Mouse (Mus musculus) myocyte (in vitro differentiated cells): ENCODE results near the gene Rps6kc1.

Experiments
- E2F4 ChIP-seq: IDR thresholded peaks from one replicate; pipeline ENCODE4 v1.6.1; 2011; ENCODE audit warnings: mild to moderate bottlenecking, control low read depth, moderate library complexity; ENCODE audit not compliant: insufficient read depth
- POLR2A ChIP-seq: IDR thresholded peaks from one replicate; pipeline ENCODE4 v1.6.1; 2011; ENCODE audit warnings: low read depth, mild to moderate bottlenecking, control low read depth, moderate library complexity; ENCODE audit not compliant: insufficient read length
- SRF ChIP-seq: IDR thresholded peaks from one replicate; pipeline ENCODE4 v1.6.1; 2011; ENCODE audit warnings: low read depth; ENCODE audit not compliant: control insufficient read depth, insufficient read length
- TCF12 ChIP-seq: IDR thresholded peaks from one replicate; pipeline ENCODE4 v1.6.1; 2011; ENCODE audit warnings: mild to moderate bottlenecking, control low read depth; ENCODE audit not compliant: poor library complexity, insufficient read depth, severe bottlenecking
- USF1 ChIP-seq: IDR thresholded peaks from one replicate; pipeline ENCODE4 v1.6.1; 2011; ENCODE audit warnings: low read depth, mild to moderate bottlenecking, control low read depth, moderate library complexity

DNA sequence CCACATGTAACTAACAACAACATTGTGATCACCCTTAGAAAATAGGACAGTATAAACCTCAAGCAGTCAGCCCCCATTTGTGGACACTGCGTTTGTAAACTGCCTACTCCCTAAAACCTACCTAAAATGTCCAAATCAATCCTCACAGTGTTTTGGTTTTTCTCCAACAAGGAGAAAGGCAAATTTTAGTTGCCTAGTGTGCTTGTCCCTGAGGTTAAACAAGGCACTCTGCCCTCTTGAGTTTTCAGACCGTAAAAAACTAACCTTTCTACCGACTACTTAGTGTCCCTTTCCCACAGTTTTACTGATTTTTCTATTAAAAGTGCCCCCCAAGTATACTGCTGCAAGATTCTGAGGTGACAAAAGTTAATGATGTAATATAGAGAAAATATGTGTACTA lies 15.7 kb upstream of the Rps6kc1 start:
- TF ChIP-seq POLR2A (no peak), E2F4 (no peak), SRF (no peak), TCF12 (no peak), USF1 (no peak)
